Mouse (Mus musculus) liver, adult 2 months (tissue): ENCODE measurements around the gene Gemin5. TPM values are rescaled to one million over a fixed set of nuclear protein-coding genes. Genes with fewer than 3 reads are reported as not detected.
A peak's percentile ranks its signal among the peaks of the same experiment; 100 is the strongest.
"Not testable (repeated sequence)": the region's sequence is repeated elsewhere in the genome, so short reads cannot be mapped to it uniquely, and the experiment has no call there.

ENCODE experiments used
- DNase-seq: peaks from one replicate; pipeline ENCODE4 v3.0.0-alpha.2; 2011; ENCODE audit warnings: low read depth, low spot score; ENCODE audit errors: extremely low read depth
- H3K27ac ChIP-seq: fragments of 200-500 bp; replicated peaks from 2 replicates; pipeline ENCODE4 v1.5.1; 2012; ENCODE audit warnings: low read depth, mild to moderate bottlenecking, control low read depth, inconsistent platforms, low read length; ENCODE audit not compliant: insufficient read depth
- H3K27me3 ChIP-seq: fragments of 200-500 bp; 2 replicates; pipeline ENCODE4 v1.6.1; 2012; ENCODE audit warnings: mild to moderate bottlenecking, moderate library complexity, low read length, inconsistent platforms; ENCODE audit not compliant: control insufficient read depth, insufficient read depth
- H3K36me3 ChIP-seq: fragments of 200-500 bp; 2 replicates; pipeline ENCODE4 v1.6.1; 2012; ENCODE audit warnings: low read length, inconsistent platforms; ENCODE audit not compliant: control insufficient read depth, insufficient read depth
- H3K4me1 ChIP-seq: fragments of 200-500 bp; 2 replicates; pipeline ENCODE4 v1.6.1; 2011; ENCODE audit warnings: low read length; ENCODE audit not compliant: control insufficient read depth, insufficient read depth
- H3K4me3 ChIP-seq: fragments of 200-500 bp; 2 replicates; pipeline ENCODE4 v1.5.1; 2011; ENCODE audit warnings: low read depth, mild to moderate bottlenecking, control low read depth, low read length, moderate library complexity; ENCODE audit not compliant: insufficient read depth
- H3K79me2 ChIP-seq: fragments of 200-500 bp; 2 replicates; pipeline ENCODE4 v1.6.1; 2012; ENCODE audit warnings: inconsistent platforms, mild to moderate bottlenecking, low read length, moderate library complexity; ENCODE audit not compliant: control insufficient read depth, insufficient read depth
- H3K9ac ChIP-seq: fragments of 200-500 bp; 2 replicates; pipeline ENCODE4 v1.6.1; 2012; ENCODE audit warnings: low read depth, mild to moderate bottlenecking, control low read depth, inconsistent platforms, low read length
- CTCF ChIP-seq: fragments of 200-500 bp; IDR thresholded peaks from 2 replicates; pipeline ENCODE4 v1.5.1; 2011; ENCODE audit warnings: low read depth, low read length, control low read depth
- POLR2A ChIP-seq: fragments of 200-500 bp; IDR thresholded peaks from 2 replicates; pipeline ENCODE4 v1.6.1; 2011; ENCODE audit warnings: low read length, control low read depth; ENCODE audit not compliant: insufficient read depth; ENCODE audit errors: extremely low read depth
- WGBS: fragments of 180-500 bp; shearing (Covaris S2); methylation state at CpG from one replicate; pipeline ENCODE4 v1.1.7; 2018; 5-methylcytosine and 5-hydroxymethylcytosine counted together
- polyA plus RNA-seq: library from polyadenylated mRNA; depleted of rRNA; stranded (reverse); fragments of >200 nt; gene quantifications from 2 replicates; pipeline ENCODE4 v1.2.3, GENCODE M21; 2012
- total RNA-seq: library from RNA; depleted of rRNA; stranded (reverse); fragments of >200 nt; gene quantifications from 2 replicates; pipeline ENCODE4 v1.2.3, GENCODE M21; 2014

The Gemin5 gene
- total and polyA plus RNA-seq, 2 experiments, result 3.5 to 4.8 TPM

GRCm38 (mm10) chr11:58189675-58190074, 21.3 kb upstream of the Gemin5 start:
- TF ChIP-seq CTCF, result no peak
- no peak for TF ChIP-seq POLR2A
- no peak overlapping the region for H3K4me3 ChIP-seq
- no peaks in the 10 kb centered on the region for H3K79me2 ChIP-seq
- H3K4me1 ChIP-seq, result peaks cover 2% of the 10 kb centered on the region; the same call in 1 of the 2 replicates
- H3K27ac ChIP-seq, result no peak overlapping the region
- H3K9ac ChIP-seq, result no peak overlapping the region
- 90% methylated on average over 6 of the region's 6 CpGs for WGBS
- no peaks in the 10 kb centered on the region; the same call in 1 of the 2 replicates for H3K36me3 ChIP-seq
- H3K27me3 ChIP-seq, result no peaks in the 10 kb centered on the region
- DNase-seq, result no peak

- Histone ChIP-seq H3K27me3 (no peaks in the 10 kb centered on the region), H3K27ac (peak overlapping the region; percentile 71), H3K4me1 (peaks cover 10% of the 10 kb centered on the region), H3K4me3 (peak overlapping the region; percentile 45), H3K79me2 (no peaks in the 10 kb centered on the region), H3K9ac (peak overlapping the region; percentile 67), H3K36me3 (no peaks in the 10 kb centered on the region; the same call in 1 of the 2 replicates)
- peak; percentile 54 for DNase-seq
- WGBS, result 6% methylated on average over 3 of the region's 3 CpGs
- TF ChIP-seq POLR2A (no peak), CTCF (no peak)
Measured at GRCm38 (mm10) chr11:58183579-58183978, 15.2 kb upstream of the Gemin5 start.

- Histone ChIP-seq H3K36me3 (peaks cover 15% of the 10 kb centered on the region), H3K9ac (no peak overlapping the region), H3K4me1 (peaks cover 8% of the 10 kb centered on the region), H3K27me3 (no peaks in the 10 kb centered on the region), H3K79me2 (no peaks in the 10 kb centered on the region), H3K27ac (no peak overlapping the region), H3K4me3 (no peak overlapping the region)
- DNase-seq, result no peak
- 89% methylated on average over 7 of the region's 7 CpGs for WGBS
- TF ChIP-seq POLR2A (no peak), CTCF (no peak)
Measured at GRCm38 (mm10) chr11:58180756-58181155, 12.4 kb upstream of the Gemin5 start.

- H3K36me3 ChIP-seq, result peaks cover 22% of the 10 kb centered on the region
- not testable (repeated sequence) for H3K27me3 ChIP-seq, H3K4me1 ChIP-seq, DNase-seq, H3K4me3 ChIP-seq, H3K79me2 ChIP-seq, H3K9ac ChIP-seq, H3K27ac ChIP-seq
- 92% methylated on average over 6 of the region's 6 CpGs for WGBS
Measured at GRCm38 (mm10) chr11:58179986-58180385, 11.6 kb upstream of the Gemin5 start.

- DNase-seq, result peak; percentile 85
- Histone ChIP-seq H3K4me1 (peaks cover 8% of the 10 kb centered on the region), H3K27me3 (no peaks in the 10 kb centered on the region), H3K27ac (no peak overlapping the region), H3K4me3 (no peak overlapping the region), H3K79me2 (no peaks in the 10 kb centered on the region), H3K36me3 (peaks cover 24% of the 10 kb centered on the region), H3K9ac (no peak overlapping the region)
- WGBS, result 33% methylated on average over 3 of the region's 3 CpGs
- peak; percentile 56 for TF ChIP-seq CTCF
- no peak for TF ChIP-seq POLR2A
Measured at GRCm38 (mm10) chr11:58179563-58179962, 11.2 kb upstream of the Gemin5 start.

- Histone ChIP-seq H3K36me3 (peaks cover 26% of the 10 kb centered on the region), H3K4me1 (peaks cover 11% of the 10 kb centered on the region), H3K79me2 (peaks cover 4% of the 10 kb centered on the region; the same call in 1 of the 2 replicates), H3K9ac (peak within 1 kb of the TSS; percentile 75), H3K27ac (peak within 1 kb of the TSS; percentile 62), H3K27me3 (no peaks in the 10 kb centered on the region), H3K4me3 (peak within 1 kb of the TSS; percentile 68)
- peak; percentile 88 for DNase-seq
- WGBS, result under 1% methylated on average over 34 of the region's 34 CpGs
- peak; percentile 50; the same call in 1 of the 2 replicates for TF ChIP-seq POLR2A
- no peak for TF ChIP-seq CTCF
Measured at GRCm38 (mm10) chr11:58171459-58172091, 3.2 kb upstream of the Gemin5 start, which contains the start of gene Mrpl22. Mrpl22 (plus strand) TSS chr11:58171661.
